Mouse (Mus musculus): ENCODE data around the gene Zfp78. TPM values are rescaled to one million over a fixed set of nuclear protein-coding genes. Genes with fewer than 3 reads are reported as not detected.

Gene Zfp78
- polyA plus RNA-seq, 1 experiment = 0.10 TPM

GRCm38 (mm10) chr7:6384011-6384410 lies 20.9 kb downstream of the Zfp78 start:
- WGBS = 65% methylated on average over 8 of the region's 8 CpGs
- DNase-seq (ENCODE audit: low read depth, low spot score) = no peak

- DNase-seq (ENCODE audit: low read depth, low spot score) = no peak
- WGBS = 94% methylated on average over 8 of the region's 8 CpGs
These were observed 23.9 kb downstream of the Zfp78 start for GRCm38 (mm10) chr7:6386995-6387394.

GRCm38 (mm10) chr7:6388971-6389370 lies 25.9 kb downstream of the Zfp78 start:
- WGBS = 93% methylated on average over 5 of the region's 5 CpGs
- DNase-seq (ENCODE audit: low read depth, low spot score) = no peak

- no peak for DNase-seq (ENCODE audit: low read depth, low spot score)
- WGBS = 70% methylated on average over 5 of the region's 5 CpGs
These were observed 26.4 kb downstream of the Zfp78 start for GRCm38 (mm10) chr7:6389449-6389848.

- no peak for DNase-seq (ENCODE audit: low read depth, low spot score)
- WGBS = 27% methylated on average over 25 of the region's 25 CpGs
These were observed 35.2 kb downstream of the Zfp78 start, which contains the start of gene Smim17 for GRCm38 (mm10) chr7:6397996-6398975. TSS of gene Smim17 (plus strand) at chr7:6398715.

GRCm38 (mm10) chr7:6410043-6410442 lies 47.0 kb downstream of the Zfp78 start, which contains the start of gene Gm20715:
TSS of gene Gm20715 (plus strand) at chr7:6410277.
- 2% methylated on average over 17 of the region's 17 CpGs for WGBS
- DNase-seq (ENCODE audit: low read depth, low spot score) = peak; percentile 66

- 11% methylated on average over 21 of the region's 22 CpGs for WGBS
- DNase-seq (ENCODE audit: low read depth, low spot score) = no peak
These were observed 51.8 kb downstream of the Zfp78 start for GRCm38 (mm10) chr7:6414626-6415441.

- 18% methylated on average over 8 of the region's 8 CpGs for WGBS
- DNase-seq (ENCODE audit: low read depth, low spot score) = no peak
These were observed 52.3 kb downstream of the Zfp78 start for GRCm38 (mm10) chr7:6415442-6415787.

GRCm38 (mm10) chr7:6419894-6420293 lies 56.8 kb downstream of the Zfp78 start:
- DNase-seq (ENCODE audit: low read depth, low spot score) = no peak
- 67% methylated on average over 6 of the region's 6 CpGs for WGBS

- DNase-seq (ENCODE audit: low read depth, low spot score) = no peak
- WGBS = 84% methylated on average over 3 of the region's 3 CpGs
These were observed 66.3 kb downstream of the Zfp78 start for GRCm38 (mm10) chr7:6429381-6429780.

- WGBS = 32% methylated on average over 2 of the region's 2 CpGs
- DNase-seq (ENCODE audit: low read depth, low spot score) = no peak
These were observed 67.3 kb downstream of the Zfp78 start for GRCm38 (mm10) chr7:6430342-6430741.

Other genes with a start within 250 kb of the Zfp78 start
- 33.6 and 45.2 TPM in 2 replicates for gene Zfp787, start 207.3 kb upstream of the Zfp78 start, polyA plus RNA-seq (2012; rRNA removed)
- gene Zfp444, start 191.1 kb upstream of the Zfp78 start, polyA plus RNA-seq (2012; rRNA removed) = 15.1 and 17.8 TPM in 2 replicates
- gene Galp, start 166.2 kb upstream of the Zfp78 start, polyA plus RNA-seq (2012; rRNA removed) = 0.15 TPM in 1 of 2 replicates, not detected in the other
- not detected in 2 replicates for gene Zscan5b, start 141.0 kb upstream of the Zfp78 start, polyA plus RNA-seq (2012; rRNA removed)
- gene Epp13, start 110.6 kb upstream of the Zfp78 start, polyA plus RNA-seq (2012; rRNA removed) = 0.31 and 0.45 TPM in 2 replicates
- 0.19 and 0.31 TPM in 2 replicates for gene Zfp667, start 76.7 kb upstream of the Zfp78 start, polyA plus RNA-seq (2012; rRNA removed)
- 0.09 and 0.12 TPM in 2 replicates for gene Zfp583, start 32.0 kb upstream of the Zfp78 start, polyA plus RNA-seq (2012; rRNA removed)
- gene Gm3854, start 19.5 kb upstream of the Zfp78 start, polyA plus RNA-seq (2012; rRNA removed) = 0.07 TPM in 1 of 2 replicates, not detected in the other
- gene Zfp28, start 20.0 kb downstream of the Zfp78 start, polyA plus RNA-seq (2012; rRNA removed) = 0.60 and 0.86 TPM in 2 replicates
- not detected in 2 replicates for gene Smim17, start 35.4 kb downstream of the Zfp78 start, polyA plus RNA-seq (2012; rRNA removed)
- not detected in 2 replicates for gene Gm20715, start 47.0 kb downstream of the Zfp78 start, polyA plus RNA-seq (2012; rRNA removed)
- not detected in 2 replicates for gene Olfr1344, start 75.4 kb downstream of the Zfp78 start, polyA plus RNA-seq (2012; rRNA removed)
- gene Olfr1336, start 92.9 kb downstream of the Zfp78 start, polyA plus RNA-seq (2012; rRNA removed) = not detected in 2 replicates
- not detected in 2 replicates for gene Olfr1346, start 103.8 kb downstream of the Zfp78 start, polyA plus RNA-seq (2012; rRNA removed)
- not detected in 2 replicates for gene Olfr5, start 123.7 kb downstream of the Zfp78 start, polyA plus RNA-seq (2012; rRNA removed)
- not detected in 2 replicates for gene Olfr1347, start 136.5 kb downstream of the Zfp78 start, polyA plus RNA-seq (2012; rRNA removed)
- not detected in 2 replicates for gene Olfr1348, start 145.5 kb downstream of the Zfp78 start, polyA plus RNA-seq (2012; rRNA removed)
- not detected in 2 replicates for gene Olfr1349, start 159.7 kb downstream of the Zfp78 start, polyA plus RNA-seq (2012; rRNA removed)
- gene Olfr1350, start 201.6 kb downstream of the Zfp78 start, polyA plus RNA-seq (2012; rRNA removed) = not detected in 2 replicates